Mouse (Mus musculus) cortical plate, adult 2 months (tissue): ENCODE measurements around the gene Higd1c. TPM values are rescaled to one million over a fixed set of nuclear protein-coding genes. Genes with fewer than 3 reads are reported as not detected.
"Not testable (repeated sequence)": the region's sequence is repeated elsewhere in the genome, so short reads cannot be mapped to it uniquely, and the experiment has no call there.

Source experiments
- H3K27ac ChIP-seq: fragments of 200-500 bp; 2 replicates; pipeline ENCODE4 v1.5.1; 2012; ENCODE audit warnings: low read length, control low read depth, inconsistent platforms; ENCODE audit not compliant: insufficient read depth
- H3K4me1 ChIP-seq: fragments of 200-500 bp; 2 replicates; pipeline ENCODE4 v1.6.1; 2011; ENCODE audit warnings: low read length; ENCODE audit not compliant: control insufficient read depth, insufficient read depth
- H3K4me3 ChIP-seq: fragments of 200-500 bp; 2 replicates; pipeline ENCODE4 v1.5.1; 2011; ENCODE audit warnings: mild to moderate bottlenecking, low read length, control low read depth; ENCODE audit not compliant: insufficient read depth
- CTCF ChIP-seq: fragments of 200-500 bp; IDR thresholded peaks from 2 replicates; pipeline ENCODE4 v1.5.1; 2011; ENCODE audit warnings: mild to moderate bottlenecking, control low read depth, low read length; ENCODE audit not compliant: insufficient read depth; ENCODE audit errors: extremely low read depth
- POLR2A ChIP-seq: fragments of 200-500 bp; IDR thresholded peaks from 2 replicates; pipeline ENCODE4 v1.6.1; 2011; ENCODE audit warnings: mild to moderate bottlenecking, low read length, control low read depth; ENCODE audit not compliant: insufficient read depth; ENCODE audit errors: extremely low read depth
- polyA plus RNA-seq: library from polyadenylated mRNA; depleted of rRNA; stranded (reverse); fragments of >200 nt; gene quantifications from 2 replicates; pipeline ENCODE4 v1.2.3, GENCODE M21; 2012; rRNA removed

Gene Higd1c
- not detected in 2 replicates for polyA plus RNA-seq

DNA sequence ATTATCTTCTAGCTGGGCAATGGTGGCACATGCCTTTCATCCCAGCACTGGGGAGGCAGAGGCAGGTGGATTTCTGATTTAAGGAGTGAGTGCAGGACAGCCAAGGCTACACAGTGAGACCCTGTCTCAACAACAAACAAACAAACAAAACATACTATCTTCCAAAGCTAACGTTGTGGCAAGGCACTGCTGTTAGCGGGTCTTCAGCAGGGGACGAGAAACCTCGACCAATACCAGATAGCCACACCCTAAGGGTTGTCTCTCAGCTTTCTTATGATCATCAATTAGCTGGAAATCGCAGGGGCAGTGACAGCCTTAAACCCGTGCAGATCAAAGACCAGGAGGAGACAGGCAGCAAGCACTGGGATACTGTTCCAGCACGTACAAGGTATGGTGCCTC lies at the start of gene Higd1c:
Higd1c (plus strand) TSS at position 301 of the 400 bp plus-strand sequence.
- no peaks in the 10 kb centered on the region for H3K4me1 ChIP-seq
- TF ChIP-seq POLR2A: no peak
- TF ChIP-seq CTCF: no peak
- H3K27ac ChIP-seq: no peak within 1 kb of the TSS
- no peak within 1 kb of the TSS for H3K4me3 ChIP-seq

DNA sequence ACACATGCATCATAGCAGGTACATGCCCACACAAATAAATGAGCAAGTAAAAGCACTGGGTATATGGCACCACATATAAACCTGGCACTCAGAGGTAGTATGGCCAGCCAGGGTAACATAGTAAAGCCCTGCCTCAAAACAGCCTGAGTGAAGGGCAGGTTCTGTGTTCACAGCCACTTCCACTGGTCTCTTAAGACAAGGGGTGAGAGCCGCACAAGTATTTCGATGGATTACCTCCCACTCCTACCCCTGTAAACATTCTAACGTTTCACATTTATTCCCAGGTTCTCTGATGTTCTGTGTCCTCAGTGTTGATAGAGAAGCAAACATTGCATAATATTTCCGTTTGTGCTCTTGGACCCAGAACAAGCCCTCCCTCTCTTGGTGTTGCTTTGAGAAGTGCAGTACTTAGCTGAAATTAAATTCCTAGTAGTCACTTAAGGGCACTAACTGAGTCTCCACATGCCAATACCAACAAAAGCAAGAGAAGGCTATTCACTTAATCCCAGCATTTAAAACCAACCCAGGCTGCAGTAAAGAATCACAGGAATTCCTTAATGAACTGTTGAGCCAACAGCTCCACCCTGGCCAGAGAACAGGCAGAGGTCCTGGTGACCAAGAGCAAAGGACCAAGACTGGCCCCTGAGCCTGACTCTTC lies 46.2 kb upstream of the Higd1c start:
- H3K4me3 ChIP-seq, H3K4me1 ChIP-seq, H3K27ac ChIP-seq: not testable (repeated sequence)

DNA sequence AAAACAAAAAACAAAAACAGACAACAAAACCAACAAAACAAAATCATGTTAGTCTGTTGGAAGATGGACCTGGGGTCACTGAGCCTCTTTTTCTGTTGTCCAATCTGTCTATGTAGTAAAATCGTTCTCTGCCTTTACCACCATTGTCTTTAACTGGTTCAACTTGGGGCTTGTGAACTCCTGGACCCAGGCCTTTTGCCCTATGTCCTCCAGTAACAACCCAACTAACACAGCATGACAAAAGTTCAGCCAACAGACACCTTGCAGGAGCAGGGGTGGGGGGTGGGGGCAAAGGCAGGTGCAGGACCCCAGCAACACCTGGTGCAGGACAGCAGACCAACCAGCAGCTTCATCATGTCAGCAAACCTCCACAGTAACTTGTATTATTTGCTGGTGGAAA lies 44.5 kb upstream of the Higd1c start:
- no peaks in the 10 kb centered on the region for H3K4me1 ChIP-seq
- TF ChIP-seq CTCF (no peak), POLR2A (no peak)
- H3K27ac ChIP-seq: no peak overlapping the region
- H3K4me3 ChIP-seq: no peak overlapping the region

DNA sequence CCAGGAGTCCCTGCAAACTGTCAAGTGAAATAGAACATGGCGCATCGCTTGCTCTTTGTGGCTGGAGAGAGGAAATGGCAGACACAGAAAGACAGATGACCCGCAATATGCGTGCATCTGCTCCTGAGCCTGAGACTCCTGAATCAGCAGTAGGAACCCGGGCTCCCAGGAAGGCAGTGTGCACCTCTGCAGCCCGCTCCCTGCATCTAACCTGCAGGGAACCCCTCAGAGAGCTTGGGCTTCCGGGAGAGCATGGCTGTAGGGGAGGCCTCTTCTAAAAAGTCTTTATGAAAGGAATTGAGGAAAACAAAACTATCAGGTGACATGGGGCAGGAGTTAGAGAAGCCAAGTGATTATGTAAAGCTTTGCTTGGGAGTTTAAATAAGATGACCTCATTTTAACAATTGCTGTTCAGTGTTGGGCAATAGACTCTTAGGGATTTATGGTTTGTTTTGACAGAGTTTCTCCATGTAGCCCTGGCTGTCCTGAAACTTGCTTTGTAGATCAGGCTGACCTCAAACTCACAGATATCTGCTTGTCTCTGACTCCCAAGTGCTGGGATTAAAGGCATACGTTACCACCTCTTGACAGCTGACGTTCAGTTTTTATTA lies 43.9 kb upstream of the Higd1c start:
- Histone ChIP-seq H3K4me1 (no peaks in the 10 kb centered on the region), H3K27ac (no peak overlapping the region), H3K4me3 (no peak overlapping the region)
- TF ChIP-seq CTCF (no peak), POLR2A (no peak)

DNA sequence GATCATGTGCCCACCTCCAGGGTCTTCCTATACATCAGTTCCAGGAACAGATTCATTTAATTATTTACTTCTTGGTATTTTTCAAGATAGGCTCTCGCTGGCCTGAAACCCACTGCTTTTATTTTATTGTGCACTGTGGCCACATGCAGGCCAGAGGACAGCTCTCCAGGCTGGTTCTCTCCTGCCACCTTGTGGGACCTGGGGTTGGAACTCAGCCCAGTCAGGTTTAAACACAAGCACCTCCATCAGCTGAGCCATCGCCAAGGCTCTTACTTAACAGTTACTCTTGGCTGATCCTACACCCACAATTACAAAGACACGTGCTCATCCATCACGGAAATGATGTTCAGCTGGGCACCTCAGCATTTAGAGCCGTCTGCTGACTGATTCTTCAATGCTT lies 43.2 kb upstream of the Higd1c start:
- no peak overlapping the region for H3K4me3 ChIP-seq
- no peak for TF ChIP-seq POLR2A
- 0 out of 2 replicates have a peak, but pooled peaks have one; percentile 3 for TF ChIP-seq CTCF
- H3K27ac ChIP-seq: no peak overlapping the region
- no peaks in the 10 kb centered on the region for H3K4me1 ChIP-seq

GRCm38 (mm10) chr15:100324021-100324591 lies 40.2 kb upstream of the Higd1c start:
- TF ChIP-seq CTCF (no peak), POLR2A (no peak)
- Histone ChIP-seq H3K27ac (no peak overlapping the region; the same call in 1 of the 2 replicates), H3K4me1 (no peaks in the 10 kb centered on the region; the same call in 1 of the 2 replicates), H3K4me3 (no peak overlapping the region)

- H3K4me3 ChIP-seq: no peak overlapping the region
- H3K27ac ChIP-seq: no peak overlapping the region
- TF ChIP-seq CTCF (no peak), POLR2A (no peak)
Measured at GRCm38 (mm10) chr15:100325235-100325634, 39.1 kb upstream of the Higd1c start.

DNA sequence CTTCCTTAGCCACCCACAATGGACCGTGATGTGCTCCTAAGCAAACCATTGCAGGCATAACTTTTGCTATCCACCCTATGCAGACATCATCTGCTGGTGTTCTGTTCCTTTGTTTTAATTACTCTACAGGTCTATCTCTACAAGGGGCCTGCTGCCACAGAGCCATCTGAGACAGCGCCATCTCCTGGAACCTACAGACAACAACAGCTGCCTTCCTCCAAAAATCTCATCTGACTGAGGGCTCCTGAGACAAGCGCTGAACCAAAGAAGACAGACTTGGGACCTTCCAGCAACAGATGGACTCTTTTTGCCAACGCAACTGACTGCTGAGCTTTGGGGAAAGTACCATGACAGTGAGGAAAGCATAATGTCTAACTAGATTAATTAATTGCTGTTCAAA lies 36.3 kb upstream of the Higd1c start:
- H3K27ac ChIP-seq, H3K4me3 ChIP-seq, H3K4me1 ChIP-seq: not testable (repeated sequence)

More at GRCm38 (mm10) chr15:100325235-100325634, 39.1 kb upstream of the Higd1c start:
- no peaks in the 10 kb centered on the region; the same call in 1 of the 2 replicates for H3K4me1 ChIP-seq

DNA sequence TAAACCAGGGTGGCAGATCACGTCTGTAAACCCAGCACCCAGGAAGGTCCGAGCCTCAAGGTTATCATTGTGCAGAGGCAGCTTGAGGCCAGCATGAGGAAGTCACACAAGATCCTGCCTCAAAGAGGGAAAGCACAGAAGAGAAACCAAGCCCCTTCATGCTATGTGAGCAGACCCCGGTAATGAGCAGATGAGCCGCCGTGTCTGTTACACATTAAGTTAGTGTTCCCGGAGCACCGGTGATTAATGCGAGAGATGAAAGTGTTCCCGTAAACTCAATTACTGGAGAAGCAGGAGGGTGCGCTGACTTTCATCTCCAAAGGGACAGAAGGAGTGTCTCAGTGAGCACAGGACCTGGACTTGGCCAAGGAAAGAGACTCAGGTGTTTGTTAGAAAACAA lies 35.0 kb upstream of the Higd1c start:
- H3K4me1 ChIP-seq, H3K27ac ChIP-seq, H3K4me3 ChIP-seq: not testable (repeated sequence)

DNA sequence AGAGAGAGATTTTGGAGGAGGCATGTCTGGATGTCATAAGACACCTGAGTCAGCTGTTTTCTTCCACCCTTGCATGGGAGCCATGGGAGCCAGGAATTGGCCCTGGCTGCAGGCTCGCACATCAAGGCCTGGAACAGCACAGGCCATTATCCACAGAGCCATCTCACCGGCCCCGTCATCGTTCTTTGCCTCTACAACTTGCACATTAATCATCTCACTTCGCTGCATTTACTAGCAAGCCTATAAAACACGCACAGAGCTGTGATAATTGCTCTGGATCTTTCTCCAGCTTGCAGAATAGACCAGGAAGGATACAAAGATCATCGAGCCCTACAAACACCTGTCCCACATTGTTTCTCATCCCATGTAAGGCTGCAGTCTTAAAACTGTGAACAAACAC lies 33.6 kb upstream of the Higd1c start:
- TF ChIP-seq CTCF (no peak), POLR2A (no peak)
- H3K27ac ChIP-seq: no peak overlapping the region

GRCm38 (mm10) chr15:100332077-100332961 lies 32.0 kb upstream of the Higd1c start:
- H3K4me3 ChIP-seq, H3K4me1 ChIP-seq: not testable (repeated sequence)

More for the DNA sequence above, 33.6 kb upstream of the Higd1c start:
- Histone ChIP-seq H3K4me3 (no peak overlapping the region), H3K4me1 (no peaks in the 10 kb centered on the region; the same call in 1 of the 2 replicates)

More at GRCm38 (mm10) chr15:100332077-100332961, 32.0 kb upstream of the Higd1c start:
- not testable (repeated sequence) for H3K27ac ChIP-seq
